In the genomic region with DNA sequence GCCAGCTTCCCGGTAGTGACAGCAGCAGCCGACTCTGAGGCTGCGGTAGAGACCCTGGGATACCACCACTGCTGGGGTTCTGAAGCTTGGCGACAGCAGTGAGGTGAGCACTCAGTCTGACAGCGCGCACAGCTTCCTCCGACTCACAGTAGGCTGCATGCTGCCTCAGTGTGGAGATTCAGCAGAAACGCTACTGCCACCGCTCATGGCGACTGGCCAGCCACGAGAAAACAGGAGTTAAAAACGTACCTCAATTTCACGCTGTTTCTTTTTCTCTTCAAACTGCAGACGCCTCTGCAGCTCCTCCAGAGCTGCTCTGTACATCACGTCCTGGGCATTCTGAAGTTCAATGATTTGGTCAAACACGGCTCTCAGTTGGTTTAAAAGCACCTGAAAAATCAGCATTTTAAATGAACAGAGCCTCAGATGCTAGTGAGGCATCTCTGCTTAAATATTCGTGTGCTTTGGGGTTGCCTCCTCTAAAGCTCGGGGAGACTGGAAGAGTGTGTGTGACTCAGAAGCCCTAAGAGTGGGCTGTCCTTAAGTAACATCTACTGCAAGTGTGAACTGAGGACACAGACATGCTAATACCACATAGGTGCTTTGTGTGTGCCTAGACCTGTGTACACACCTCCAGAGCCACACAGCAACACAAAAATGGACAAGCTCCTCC, we compare ENCODE assay signal across 41 mouse cellular contexts. TPM values are rescaled to one million over a fixed set of nuclear protein-coding genes. Genes with fewer than 3 reads are reported as not detected.
A peak's percentile ranks its signal among the peaks of the same experiment; 100 is the strongest.
DNase-seq lines count a peak whose midpoint lies in the region; ATAC-seq lines count a peak whose summit lies in the region.
"Had no signal": no experiment of that assay in that cellular context is flagged by ENCODE, and none has a peak within 500 bp of the region (broad histone marks: within the 10 kb centered on the region; RNA-seq: fewer than 3 reads in every experiment).

No protein-coding gene starts in this region.

- no peaks in the 10 kb centered on the region; the same call in 1 of the 2 replicates for H3K9me3 ChIP-seq in forebrain, embryonic 13.5 days (replicated peaks)
- H3K9me3 ChIP-seq: embryonic facial prominence, embryonic 12.5 days; heart, embryonic 13.5 days; hindbrain, embryonic 10.5 days; neural tube, embryonic 15.5 days had no signal

- peak; percentile 73 for DNase-seq in brain, adult 2 months (ENCODE audit: low read depth, low spot score)
- peak; percentile 16 to 31 for DNase-seq in frontal cortex, postnatal 25 days (ENCODE audit: low spot score in 2 of 2)
- DNase-seq in left cerebral cortex, postnatal 14 days (ENCODE audit: low spot score in 2 of 2): peak; percentile 66 to 67
- DNase-seq in right cerebral cortex, postnatal 14 days: peak; percentile 61
- no peak for DNase-seq in heart, postnatal 4 days
- DNase-seq in ovary, postnatal 14 days (ENCODE audit: low spot score): no peak
- DNase-seq: adrenal gland, postnatal 36 days; B cell, adult 2 months; cerebellum, adult 11 months; cerebellum, adult 9-10 months; embryo, embryonic 11 days; heart, postnatal 10 days; kidney, adult 2 months; kidney, postnatal 4 days; liver; lung, adult 2 months; lung, postnatal 10 days; midbrain, embryonic 14.5 days; thymus, adult 2 months; thymus, postnatal 36 days had no signal

- no peak overlapping the region for H3K4me3 ChIP-seq in forebrain, embryonic 13.5 days
- H3K4me3 ChIP-seq: embryonic facial prominence, embryonic 12.5 days; forebrain, embryonic 10.5 days; heart, embryonic 13.5 days; hindbrain, embryonic 10.5 days; neural tube, embryonic 15.5 days had no signal

- WGBS in forebrain, embryonic 13.5 days: 92% methylated on average over 18 of the region's 18 CpGs

- peaks cover 74% of the 10 kb centered on the region for H3K36me3 ChIP-seq in forebrain, embryonic 13.5 days (ENCODE audit: poor library complexity, severe bottlenecking)

- H3K4me2 ChIP-seq in forebrain, embryonic 13.5 days: no peak overlapping the region
- H3K4me2 ChIP-seq: embryonic facial prominence, embryonic 12.5 days; heart, embryonic 13.5 days; neural tube, embryonic 15.5 days had no signal

- no peaks in the 10 kb centered on the region for H3K27me3 ChIP-seq in forebrain, embryonic 13.5 days
- H3K27me3 ChIP-seq: embryonic facial prominence, embryonic 12.5 days; heart, embryonic 13.5 days; neural tube, embryonic 15.5 days had no signal

- no peak for ATAC-seq in forebrain, embryonic 13.5 days
- ATAC-seq: forebrain, embryonic 16.5 days; hindbrain, embryonic 16.5 days had no signal

- peaks cover 11% of the 10 kb centered on the region; the same call in 1 of the 2 replicates for H3K4me1 ChIP-seq in forebrain, embryonic 13.5 days
- H3K4me1 ChIP-seq: embryonic facial prominence, embryonic 12.5 days; forebrain, embryonic 10.5 days; heart, embryonic 13.5 days had no signal

- intact Hi-C loops in left cerebral cortex, postnatal 14 days (cut with DNase I): no loop called here

- H3K27ac ChIP-seq in forebrain, embryonic 13.5 days: no peak overlapping the region
- H3K27ac ChIP-seq: embryonic facial prominence, embryonic 12.5 days; forebrain, embryonic 10.5 days; heart, embryonic 13.5 days; hindbrain, embryonic 10.5 days; kidney, postnatal 0 days; liver, embryonic 14.5 days; macrophage; neural tube, embryonic 15.5 days; stomach, postnatal 0 days had no signal

- no peak overlapping the region for H3K9ac ChIP-seq in forebrain, embryonic 13.5 days
- H3K9ac ChIP-seq: embryonic facial prominence, embryonic 12.5 days; heart, embryonic 13.5 days; liver, embryonic 14.5 days; neural tube, embryonic 15.5 days had no signal

RNA-seq across cellular contexts. Expression of gene Spaca7, which starts 48.9 kb away (rescaled TPM):
- total RNA-seq in left cerebral cortex, postnatal 14 days (2021): not detected
- not detected in 2 replicates for polyA plus RNA-seq in forebrain, embryonic 13.5 days (2015; fragmentation: Nextera tagmentation; extraction: Ambion mirVana)
- total RNA-seq in heart, postnatal 4 days (2021): not detected
- total RNA-seq: adrenal gland, adult 18-20 months; adrenal gland, postnatal 36 days; gastrocnemius, adult 8-10 months; gastrocnemius, postnatal 4 days; heart, adult 8-10 months; heart, postnatal 10 days; layer of hippocampus, adult 8-10 months; layer of hippocampus, postnatal 25 days had no signal
- polyA plus RNA-seq: embryonic facial prominence, embryonic 12.5 days; forebrain, embryonic 10.5 days; forebrain, embryonic 16.5 days; heart, embryonic 13.5 days; hindbrain, embryonic 10.5 days; hindbrain, embryonic 16.5 days; intestine, embryonic 14.5 days; limb, embryonic 11.5 days; liver, embryonic 14.5 days; lung, adult 2 months; macrophage; midbrain, embryonic 14.5 days; neural tube, embryonic 15.5 days; spleen, adult 2 months; stomach, postnatal 0 days; thymus, adult 2 months had no signal

RNA-seq across cellular contexts. Expression of gene Tubgcp3, which starts 50.4 kb away (rescaled TPM):
- 10 to 100 TPM; 33.0 to 35.8 TPM for total RNA-seq in left cerebral cortex, postnatal 14 days (2021)
- polyA plus RNA-seq in forebrain, embryonic 13.5 days (2015; fragmentation: Nextera tagmentation; extraction: Ambion mirVana): 44.2 and 52.9 TPM in 2 replicates
- 10 to 100 TPM; 28.5 to 29.1 TPM for total RNA-seq in heart, postnatal 4 days (2021)

Comparison
In these comparisons a context has a peak if more than half of its experiments do, and no peak if none do; other contexts are left out.
1. DNase-seq: peak in brain, adult 2 months (single experiment), frontal cortex, postnatal 25 days (2 of 2), left cerebral cortex, postnatal 14 days (2 of 2) and right cerebral cortex, postnatal 14 days (single experiment); none in heart, postnatal 4 days (single experiment) and ovary, postnatal 14 days (single experiment).